Mouse (Mus musculus) brain, embryonic 14.5 days (tissue): ENCODE measurements around the gene F13a1.

Source experiments
- CTCF ChIP-seq: fragments of 200-500 bp; IDR thresholded peaks from 2 replicates; pipeline ENCODE4 v1.5.1; 2012; ENCODE audit warnings: inconsistent platforms, mild to moderate bottlenecking, moderate library complexity, borderline replicate concordance; ENCODE audit not compliant: insufficient read depth, insufficient read length; ENCODE audit errors: extremely low read depth
- POLR2A ChIP-seq: fragments of 200-500 bp; IDR thresholded peaks from 2 replicates; pipeline ENCODE4 v1.6.1; 2012; ENCODE audit warnings: mild to moderate bottlenecking, inconsistent platforms, borderline replicate concordance; ENCODE audit not compliant: poor library complexity, insufficient read depth, insufficient read length, severe bottlenecking; ENCODE audit errors: extremely low read depth

DNA sequence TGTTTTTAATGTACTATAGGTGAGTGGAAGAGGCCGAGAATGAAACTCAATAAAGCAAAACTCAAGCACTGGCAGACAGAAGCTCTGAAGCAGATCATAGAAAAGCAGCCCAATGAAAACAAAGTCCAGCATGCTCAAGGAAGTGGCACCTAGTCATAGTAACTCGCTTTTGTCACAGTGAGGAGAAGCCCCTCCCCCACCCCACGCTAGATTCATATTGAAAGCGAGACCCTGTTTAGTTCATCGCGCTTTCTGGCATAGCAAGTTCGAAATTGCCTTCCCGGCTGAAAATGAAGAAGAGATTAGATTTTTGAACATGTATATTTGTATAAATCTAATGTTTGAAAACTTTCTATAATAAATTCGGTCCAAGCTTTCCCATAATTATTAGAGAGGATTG is 118.0 kb downstream of the F13a1 start:
- TF ChIP-seq POLR2A (no peak), CTCF (no peak)
